Mouse (Mus musculus): ENCODE measurements at regions not wholly inside any gene's neighbourhood (a gene's known extent, or its start where the extent isn't known, plus 50 kb on each side); places are given as distances from the start of the nearest gene placed in this dataset.

DNA sequence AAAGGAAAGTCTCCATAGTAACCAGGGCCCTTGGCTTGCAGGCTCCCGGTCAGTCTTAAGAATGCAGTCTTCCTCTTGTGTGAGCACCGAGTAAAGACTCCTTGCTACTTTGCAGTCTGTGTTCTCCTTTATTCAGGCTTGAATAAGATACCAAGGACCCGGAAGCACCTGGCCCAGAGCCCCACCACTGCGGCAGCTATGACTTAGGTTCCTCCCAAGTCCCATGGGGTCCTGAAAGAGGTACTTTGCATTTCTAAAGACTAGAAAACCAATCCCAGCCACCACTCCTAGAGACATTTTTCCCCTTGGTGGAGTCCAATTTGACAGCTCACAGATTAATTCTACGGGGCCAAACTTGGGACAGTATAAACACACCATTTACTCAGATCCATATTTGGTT, 51.7 kb upstream of the Tspan11 start:
- DNase-seq (no peak), ATAC-seq (ENCODE audit: low FRiP score, low TSS enrichment) (no peak)
- H3K9ac ChIP-seq (replicated peaks; ENCODE audit: low read length): no peak overlapping the region
- H3K36me3 ChIP-seq (ENCODE audit: control insufficient read depth, insufficient read depth, low read length): no peaks in the 10 kb centered on the region
- H3K4me3 ChIP-seq (replicated peaks; ENCODE audit: low read depth, low read length): no peak overlapping the region
- WGBS: 51% methylated on average over 5 of the region's 5 CpGs
- no peak overlapping the region for H3K4me2 ChIP-seq (ENCODE audit: low read length)
- no peaks in the 10 kb centered on the region for H3K4me1 ChIP-seq (ENCODE audit: control insufficient read depth, insufficient read depth, low read length)
- no peak overlapping the region for H3K27ac ChIP-seq (replicated peaks; ENCODE audit: low read depth, low read length)
- H3K9me3 ChIP-seq (ENCODE audit: control insufficient read depth, low read length): no peaks in the 10 kb centered on the region
- no peaks in the 10 kb centered on the region for H3K27me3 ChIP-seq (ENCODE audit: control insufficient read depth, insufficient read depth, low read length)

- Histone ChIP-seq H3K9ac (replicated peaks; ENCODE audit: low read length) (no peak overlapping the region), H3K4me3 (replicated peaks; ENCODE audit: low read depth, low read length) (no peak overlapping the region), H3K4me2 (ENCODE audit: low read length) (no peak overlapping the region), H3K4me1 (ENCODE audit: control insufficient read depth, insufficient read depth, low read length) (no peaks in the 10 kb centered on the region), H3K27ac (replicated peaks; ENCODE audit: low read depth, low read length) (no peak overlapping the region), H3K9me3 (ENCODE audit: control insufficient read depth, low read length) (no peaks in the 10 kb centered on the region), H3K36me3 (ENCODE audit: control insufficient read depth, insufficient read depth, low read length) (no peaks in the 10 kb centered on the region), H3K27me3 (ENCODE audit: control insufficient read depth, insufficient read depth, low read length) (no peaks in the 10 kb centered on the region)
- no peak for DNase-seq
- 80% methylated on average over 5 of the region's 5 CpGs for WGBS
- no peak for ATAC-seq (ENCODE audit: low FRiP score, low TSS enrichment)
Observed at GRCm38 (mm10) chr6:127828344-127828743, 59.0 kb upstream of the Tspan11 start.

DNA sequence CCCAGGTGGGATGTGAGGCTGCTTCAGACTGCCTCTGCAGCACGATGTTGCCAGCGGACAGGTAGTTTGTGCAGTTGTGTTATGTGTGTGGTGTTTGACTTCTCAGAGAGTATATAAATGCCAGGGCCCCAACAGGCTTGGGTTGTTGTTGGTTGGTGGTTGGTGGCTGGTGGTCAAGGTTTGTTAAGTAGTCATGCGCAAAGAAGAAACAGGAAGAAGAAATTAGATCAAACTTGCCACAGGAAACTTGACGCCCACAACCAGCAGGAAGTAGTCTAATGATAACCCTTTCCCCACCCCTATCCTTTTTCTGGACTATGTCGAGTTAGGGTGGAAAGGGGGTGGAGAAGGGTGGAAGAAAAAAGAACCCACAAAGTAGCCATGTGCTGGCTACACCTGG, 56.2 kb upstream of the Prmt8 start:
- Histone ChIP-seq H3K9ac (replicated peaks; ENCODE audit: low read length) (no peak overlapping the region), H3K4me3 (replicated peaks; ENCODE audit: low read depth, low read length) (no peak overlapping the region), H3K27ac (replicated peaks; ENCODE audit: low read depth, low read length) (no peak overlapping the region), H3K4me1 (ENCODE audit: control insufficient read depth, insufficient read depth, low read length) (no peaks in the 10 kb centered on the region), H3K9me3 (ENCODE audit: control insufficient read depth, low read length) (no peaks in the 10 kb centered on the region), H3K27me3 (ENCODE audit: control insufficient read depth, insufficient read depth, low read length) (no peaks in the 10 kb centered on the region), H3K4me2 (ENCODE audit: low read length) (no peak overlapping the region), H3K36me3 (ENCODE audit: control insufficient read depth, insufficient read depth, low read length) (no peaks in the 10 kb centered on the region)
- no peak for ATAC-seq (ENCODE audit: low FRiP score, low TSS enrichment)
- no peak for DNase-seq
- WGBS: 93% methylated on average over 5 of the region's 5 CpGs

DNA sequence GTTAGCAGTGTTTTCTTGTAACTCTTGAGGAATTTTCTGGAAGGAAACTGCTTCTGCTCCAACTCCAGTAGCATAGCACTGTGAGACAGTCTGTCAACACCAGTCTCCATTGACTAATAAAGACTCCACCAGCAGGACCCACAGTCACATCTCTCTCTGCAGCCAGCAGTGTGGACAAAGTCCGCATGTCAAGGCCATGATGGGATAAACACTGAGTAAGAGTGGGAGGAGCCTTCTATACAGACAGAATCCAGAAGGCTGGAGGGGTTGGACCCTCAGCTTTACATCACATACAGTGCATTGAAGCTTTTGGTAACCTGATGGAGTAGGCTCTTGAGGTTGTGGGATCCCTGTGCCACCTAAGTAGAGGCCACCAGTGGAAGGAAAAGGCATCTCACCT, 54.4 kb upstream of the Prmt8 start:
- Histone ChIP-seq H3K27ac (replicated peaks; ENCODE audit: low read depth, low read length) (no peak overlapping the region), H3K9me3 (ENCODE audit: control insufficient read depth, low read length) (no peaks in the 10 kb centered on the region), H3K27me3 (ENCODE audit: control insufficient read depth, insufficient read depth, low read length) (no peaks in the 10 kb centered on the region), H3K9ac (replicated peaks; ENCODE audit: low read length) (no peak overlapping the region), H3K36me3 (ENCODE audit: control insufficient read depth, insufficient read depth, low read length) (no peaks in the 10 kb centered on the region), H3K4me3 (replicated peaks; ENCODE audit: low read depth, low read length) (no peak overlapping the region), H3K4me2 (ENCODE audit: low read length) (no peak overlapping the region), H3K4me1 (ENCODE audit: control insufficient read depth, insufficient read depth, low read length) (no peaks in the 10 kb centered on the region)
- 71% methylated on average over 1 of the region's 1 CpGs for WGBS
- no peak for DNase-seq
- ATAC-seq (ENCODE audit: low FRiP score, low TSS enrichment): no peak

DNA sequence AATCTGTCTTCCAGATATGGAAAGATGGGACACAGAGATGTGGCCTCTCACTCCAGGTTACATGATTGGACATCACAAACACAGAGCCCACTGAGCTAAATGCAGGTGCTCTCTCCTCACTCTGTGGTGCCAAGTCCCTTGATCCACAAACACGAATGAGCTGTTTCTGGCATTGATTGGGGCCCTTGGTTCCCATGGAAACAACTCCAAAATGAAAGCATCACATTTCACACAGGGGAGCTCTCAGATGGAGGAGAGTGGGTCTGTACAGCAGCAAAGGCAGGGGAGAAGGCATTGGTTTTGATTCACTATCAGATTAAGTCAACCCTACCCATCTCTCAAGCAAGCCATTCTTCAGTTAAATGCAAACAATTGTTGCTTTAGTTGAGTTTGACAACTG, 51.3 kb upstream of the Prmt8 start:
- Histone ChIP-seq H3K4me1 (ENCODE audit: control insufficient read depth, insufficient read depth, low read length) (no peaks in the 10 kb centered on the region), H3K4me2 (ENCODE audit: low read length) (no peak overlapping the region), H3K4me3 (replicated peaks; ENCODE audit: low read depth, low read length) (no peak overlapping the region), H3K9me3 (ENCODE audit: control insufficient read depth, low read length) (no peaks in the 10 kb centered on the region), H3K36me3 (ENCODE audit: control insufficient read depth, insufficient read depth, low read length) (no peaks in the 10 kb centered on the region), H3K27me3 (ENCODE audit: control insufficient read depth, insufficient read depth, low read length) (no peaks in the 10 kb centered on the region), H3K27ac (replicated peaks; ENCODE audit: low read depth, low read length) (no peak overlapping the region), H3K9ac (replicated peaks; ENCODE audit: low read length) (no peak overlapping the region)
- no peak for ATAC-seq (ENCODE audit: low FRiP score, low TSS enrichment)
- peak; percentile 35 for DNase-seq
- WGBS: 3% methylated on average over 1 of the region's 1 CpGs
